In the genomic region with DNA sequence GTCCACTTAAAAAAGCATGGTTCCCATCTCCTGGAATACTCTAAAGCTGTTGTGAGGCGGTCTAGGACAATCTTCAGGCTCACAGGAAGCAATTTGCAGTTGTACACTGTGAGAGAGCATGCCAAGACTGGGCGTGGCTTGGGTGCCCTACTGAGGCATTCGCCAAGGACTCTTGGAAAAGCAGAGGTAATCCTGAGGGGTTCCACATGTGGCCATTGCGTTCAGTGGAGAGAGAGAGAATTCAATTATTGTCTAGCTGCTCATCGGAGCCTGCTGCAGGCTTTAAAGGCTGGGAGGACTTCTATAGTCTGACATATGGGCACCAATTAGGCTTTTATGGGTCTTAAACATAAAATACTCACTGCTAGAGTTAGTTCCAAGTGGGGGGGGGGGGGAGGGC, we compare ENCODE assay signal across 13 mouse cellular contexts.
A peak's percentile ranks its signal among the peaks of the same experiment; 100 is the strongest.
DNase-seq lines count a peak whose midpoint lies in the region; ATAC-seq and TF ChIP-seq lines count a peak whose summit lies in the region.
"Had no signal": no experiment of that assay in that cellular context is flagged by ENCODE, and none has a peak within 500 bp of the region (broad histone marks: within the 10 kb centered on the region; RNA-seq: fewer than 3 reads in every experiment).

No protein-coding gene starts in this region.

- no peaks in the 10 kb centered on the region for H3K9me3 ChIP-seq in limb, embryonic 14.5 days (ENCODE audit: control insufficient read depth, low read length)
- H3K9me3 ChIP-seq: liver, embryonic 15.5 days; midbrain, embryonic 15.5 days had no signal

- no peak for ATAC-seq in limb, embryonic 14.5 days (ENCODE audit: low FRiP score, low read depth)
- ATAC-seq: inflammation-experienced regulatory T-cells, adult 6 months; midbrain, embryonic 15.5 days had no signal

- no peaks in the 10 kb centered on the region for H3K27me3 ChIP-seq in limb, embryonic 14.5 days (ENCODE audit: control insufficient read depth, insufficient read depth, low read length)
- H3K27me3 ChIP-seq: liver, embryonic 15.5 days; midbrain, embryonic 15.5 days had no signal

- no peak overlapping the region for H3K4me2 ChIP-seq in limb, embryonic 14.5 days (replicated peaks; ENCODE audit: low read depth, low read length, severe bottlenecking)
- H3K4me2 ChIP-seq: liver, embryonic 15.5 days; midbrain, embryonic 15.5 days had no signal

- H3K36me3 ChIP-seq in limb, embryonic 14.5 days (ENCODE audit: control insufficient read depth, insufficient read depth, low read length), result no peaks in the 10 kb centered on the region
- H3K36me3 ChIP-seq: liver, embryonic 15.5 days; midbrain, embryonic 15.5 days had no signal

- H3K4me3 ChIP-seq in limb, embryonic 14.5 days (replicated peaks; ENCODE audit: low read length), result no peak overlapping the region
- H3K4me3 ChIP-seq: erythroblast, embryonic 14.5 days; liver, embryonic 15.5 days; midbrain, embryonic 15.5 days had no signal

- H3K27ac ChIP-seq in limb, embryonic 14.5 days (replicated peaks; ENCODE audit: low read depth, low read length), result no peak overlapping the region
- H3K27ac ChIP-seq: liver, embryonic 15.5 days; midbrain, embryonic 15.5 days had no signal

- DNase-seq in adrenal gland, postnatal 14 days, result peak; percentile 69
- no peak for DNase-seq in adrenal gland, adult 18-20 months (ENCODE audit: low spot score in 2 of 2)
- peak; percentile 28 for DNase-seq in urinary bladder, postnatal 14 days (ENCODE audit: low spot score)
- DNase-seq in urinary bladder, postnatal 10 days (ENCODE audit: low spot score), result no peak
- DNase-seq in limb, embryonic 14.5 days (ENCODE audit: low spot score), result peak; percentile 47
- DNase-seq in retina, postnatal 1 day, result peak; percentile 51
- DNase-seq in embryo, embryonic 10 days (ENCODE audit: low spot score), result no peak
- DNase-seq in embryo, embryonic 9.5 days (ENCODE audit: extremely low spot score), result no peak
- DNase-seq: layer of hippocampus, postnatal 36 days had no signal

- no peak overlapping the region for H3K9ac ChIP-seq in limb, embryonic 14.5 days (ENCODE audit: low read depth, low read length, severe bottlenecking)
- H3K9ac ChIP-seq: liver, embryonic 15.5 days; midbrain, embryonic 15.5 days had no signal

- peaks cover 10% of the 10 kb centered on the region for H3K4me1 ChIP-seq in limb, embryonic 14.5 days (ENCODE audit: control insufficient read depth, insufficient read depth, low read length)
- H3K4me1 ChIP-seq: liver, embryonic 15.5 days; midbrain, embryonic 15.5 days had no signal

- 15% methylated on average over 5 of the region's 5 CpGs for WGBS in limb, embryonic 14.5 days

- TF ChIP-seq POLR2A in limb, embryonic 14.5 days (IDR thresholded peaks at IDR 0.05; ENCODE audit: borderline replicate concordance, extremely low read depth, insufficient read depth, insufficient read length), result no peak

Comparison
In these comparisons a context has a peak if more than half of its experiments do, and no peak if none do; other contexts are left out.
1. DNase-seq: peak in adrenal gland, postnatal 14 days (single experiment), urinary bladder, postnatal 14 days (single experiment), limb, embryonic 14.5 days (single experiment) and retina, postnatal 1 day (single experiment); none in adrenal gland, adult 18-20 months (0 of 2), urinary bladder, postnatal 10 days (single experiment), embryo, embryonic 10 days (single experiment) and embryo, embryonic 9.5 days (single experiment).